Mouse (Mus musculus) hindbrain, embryonic 11.5 days (tissue): ENCODE results near the gene Pspc1. TPM values are rescaled to one million over a fixed set of nuclear protein-coding genes. Genes with fewer than 3 reads are reported as not detected.

Experiments used
- ATAC-seq: fragments of 200-750 bp; cut with Nextera tagmentation; 2 replicates; pipeline ENCODE4 v1.8.0; 2017; ENCODE audit warnings: mild to moderate bottlenecking, moderate TSS enrichment, moderate library complexity; ENCODE audit not compliant: low FRiP score
- DNase-seq: peaks from one replicate; pipeline ENCODE4 v3.0.0-alpha.2; 2015; ENCODE audit warnings: low spot score
- H3K27ac ChIP-seq: fragments of 300-500 bp; sonication (generic); 2 replicates; pipeline ENCODE4 v1.5.1; 2014; ENCODE audit warnings: mild to moderate bottlenecking, low read depth, low read length
- H3K27me3 ChIP-seq: fragments of 300-500 bp; sonication (generic); 2 replicates; pipeline ENCODE4 v1.6.1; 2014; ENCODE audit warnings: mild to moderate bottlenecking, low read length, moderate library complexity, mixed read lengths; ENCODE audit not compliant: control insufficient read depth, insufficient read depth
- H3K36me3 ChIP-seq: fragments of 300-500 bp; sonication (generic); 2 replicates; pipeline ENCODE4 v1.6.1; 2014; ENCODE audit warnings: mild to moderate bottlenecking, low read length, moderate library complexity, mixed read lengths; ENCODE audit not compliant: control insufficient read depth, insufficient read depth
- H3K4me1 ChIP-seq: fragments of 300-500 bp; sonication (generic); replicated peaks from 2 replicates; pipeline ENCODE4 v1.6.1; 2014; ENCODE audit warnings: low read length, mixed read lengths; ENCODE audit not compliant: control insufficient read depth, insufficient read depth
- H3K4me2 ChIP-seq: fragments of 300-500 bp; sonication (generic); replicated peaks from 2 replicates; pipeline ENCODE4 v1.6.1; 2014; ENCODE audit warnings: mild to moderate bottlenecking, low read depth, low read length
- H3K4me3 ChIP-seq: fragments of 300-500 bp; sonication (generic); 2 replicates; pipeline ENCODE4 v1.5.1; 2014; ENCODE audit warnings: low read depth, low read length
- H3K9ac ChIP-seq: fragments of 300-500 bp; sonication (generic); 2 replicates; pipeline ENCODE4 v1.6.1; 2014; ENCODE audit warnings: low read depth, low read length
- H3K9me3 ChIP-seq: fragments of 300-500 bp; sonication (generic); 2 replicates; pipeline ENCODE4 v1.6.1; 2016; ENCODE audit warnings: low read length; ENCODE audit not compliant: control insufficient read depth
- WGBS: fragments of 180-500 bp; shearing (Covaris S2); extraction: QIAGEN DNeasy Blood & Tissue Kit; methylation state at CpG from one replicate; pipeline ENCODE4 v1.1.7; 2014; 5-methylcytosine and 5-hydroxymethylcytosine counted together
- polyA plus RNA-seq: library from polyadenylated mRNA; unstranded; fragments of >200 nt; fragmentation: Nextera tagmentation; extraction: Ambion mirVana; gene quantifications from 2 replicates; pipeline ENCODE4 v1.2.1, GENCODE M21; 2014

Gene Pspc1
- polyA plus RNA-seq, 1 experiment from 2014 or later = 62.4 TPM

- no peak for ATAC-seq
- 90% methylated on average over 4 of the region's 4 CpGs for WGBS
- no peak for DNase-seq
- peaks cover 9% of the 10 kb centered on the region; the same call in 1 of the 2 replicates for H3K36me3 ChIP-seq
- no peaks in the 10 kb centered on the region for H3K9me3 ChIP-seq
- no peaks in the 10 kb centered on the region for H3K4me1 ChIP-seq
- no peak overlapping the region for H3K9ac ChIP-seq
- H3K27ac ChIP-seq = no peak overlapping the region
- H3K4me2 ChIP-seq = no peak overlapping the region
- no peak overlapping the region for H3K4me3 ChIP-seq
- H3K27me3 ChIP-seq = no peaks in the 10 kb centered on the region
These were observed 26.8 kb downstream of the Pspc1 start for GRCm38 (mm10) chr14:56751282-56751681.

- no peak for ATAC-seq
- H3K4me3 ChIP-seq = no peak overlapping the region
- no peaks in the 10 kb centered on the region for H3K27me3 ChIP-seq
- no peak overlapping the region for H3K27ac ChIP-seq
- H3K4me1 ChIP-seq = no peaks in the 10 kb centered on the region
- WGBS = 100% methylated on average over 1 of the region's 1 CpGs
- no peak overlapping the region for H3K4me2 ChIP-seq
- no peak overlapping the region for H3K9ac ChIP-seq
- no peaks in the 10 kb centered on the region for H3K36me3 ChIP-seq
- DNase-seq = no peak
- H3K9me3 ChIP-seq = no peaks in the 10 kb centered on the region
These were observed 37.9 kb downstream of the Pspc1 start for GRCm38 (mm10) chr14:56740175-56740574.

- Histone ChIP-seq H3K27ac (no peak overlapping the region), H3K4me2 (no peak overlapping the region), H3K4me3 (no peak overlapping the region), H3K9ac (no peak overlapping the region), H3K9me3 (no peaks in the 10 kb centered on the region), H3K27me3 (no peaks in the 10 kb centered on the region), H3K36me3 (no peaks in the 10 kb centered on the region), H3K4me1 (no peaks in the 10 kb centered on the region)
- ATAC-seq (no peak), DNase-seq (no peak)
- 85% methylated on average over 1 of the region's 1 CpGs for WGBS
These were observed 51.6 kb downstream of the Pspc1 start for GRCm38 (mm10) chr14:56726493-56726892.

- H3K4me1 ChIP-seq = no peaks in the 10 kb centered on the region
- no peak overlapping the region for H3K9ac ChIP-seq
- H3K4me2 ChIP-seq = no peak overlapping the region
- no peak overlapping the region for H3K4me3 ChIP-seq
- H3K9me3 ChIP-seq = no peaks in the 10 kb centered on the region
- ATAC-seq (no peak), DNase-seq (no peak)
- no peaks in the 10 kb centered on the region for H3K36me3 ChIP-seq
- no peak overlapping the region for H3K27ac ChIP-seq
- 92% methylated on average over 4 of the region's 4 CpGs for WGBS
- no peaks in the 10 kb centered on the region for H3K27me3 ChIP-seq
These were observed 72.4 kb downstream of the Pspc1 start for GRCm38 (mm10) chr14:56705687-56706086.

- no peaks in the 10 kb centered on the region for H3K27me3 ChIP-seq
- no peak overlapping the region for H3K4me2 ChIP-seq
- H3K36me3 ChIP-seq = peaks cover 7% of the 10 kb centered on the region; the same call in 1 of the 2 replicates
- H3K9ac ChIP-seq = no peak overlapping the region
- 94% methylated on average over 4 of the region's 4 CpGs for WGBS
- no peak overlapping the region for H3K27ac ChIP-seq
- H3K4me1 ChIP-seq = no peaks in the 10 kb centered on the region
- H3K9me3 ChIP-seq = no peaks in the 10 kb centered on the region
- DNase-seq (no peak), ATAC-seq (no peak)
- H3K4me3 ChIP-seq = no peak overlapping the region
These were observed 75.5 kb downstream of the Pspc1 start for GRCm38 (mm10) chr14:56702644-56703043.

- DNase-seq (no peak), ATAC-seq (no peak)
- H3K4me2 ChIP-seq = no peak overlapping the region
- H3K4me1 ChIP-seq = no peaks in the 10 kb centered on the region
- no peaks in the 10 kb centered on the region for H3K27me3 ChIP-seq
- H3K4me3 ChIP-seq = no peak overlapping the region
- H3K36me3 ChIP-seq = peaks cover 7% of the 10 kb centered on the region; the same call in 1 of the 2 replicates
- 94% methylated on average over 5 of the region's 5 CpGs for WGBS
- H3K9ac ChIP-seq = no peak overlapping the region
- no peak overlapping the region for H3K27ac ChIP-seq
- no peaks in the 10 kb centered on the region for H3K9me3 ChIP-seq
These were observed 80.3 kb downstream of the Pspc1 start for GRCm38 (mm10) chr14:56697836-56698235.

- H3K27me3 ChIP-seq = no peaks in the 10 kb centered on the region
- no peaks in the 10 kb centered on the region for H3K9me3 ChIP-seq
- 87% methylated on average over 3 of the region's 3 CpGs for WGBS
- no peak overlapping the region for H3K4me2 ChIP-seq
- no peaks in the 10 kb centered on the region for H3K4me1 ChIP-seq
- no peak for ATAC-seq
- H3K4me3 ChIP-seq = no peak overlapping the region
- no peak overlapping the region for H3K9ac ChIP-seq
- DNase-seq = no peak
- peaks cover 8% of the 10 kb centered on the region; the same call in 1 of the 2 replicates for H3K36me3 ChIP-seq
- H3K27ac ChIP-seq = no peak overlapping the region
These were observed 82.6 kb downstream of the Pspc1 start for GRCm38 (mm10) chr14:56695495-56695894.

GRCm38 (mm10) chr14:56689766-56690165 lies 88.3 kb downstream of the Pspc1 start:
- peaks cover 9% of the 10 kb centered on the region; the same call in 1 of the 2 replicates for H3K36me3 ChIP-seq
- no peak for DNase-seq
- ATAC-seq = no peak
- no peaks in the 10 kb centered on the region for H3K27me3 ChIP-seq
- no peaks in the 10 kb centered on the region for H3K9me3 ChIP-seq
- no peak overlapping the region for H3K4me3 ChIP-seq
- no peaks in the 10 kb centered on the region for H3K4me1 ChIP-seq
- 78% methylated on average over 1 of the region's 1 CpGs for WGBS
- H3K27ac ChIP-seq = no peak overlapping the region
- no peak overlapping the region for H3K4me2 ChIP-seq
- H3K9ac ChIP-seq = no peak overlapping the region

- Histone ChIP-seq H3K27ac (no peak overlapping the region), H3K4me1 (no peaks in the 10 kb centered on the region), H3K36me3 (peaks cover 9% of the 10 kb centered on the region; the same call in 1 of the 2 replicates), H3K4me2 (no peak overlapping the region), H3K4me3 (no peak overlapping the region), H3K27me3 (no peaks in the 10 kb centered on the region), H3K9me3 (no peaks in the 10 kb centered on the region), H3K9ac (no peak overlapping the region)
- no peak for DNase-seq
- 93% methylated on average over 1 of the region's 1 CpGs for WGBS
- no peak for ATAC-seq
These were observed 89.0 kb downstream of the Pspc1 start for GRCm38 (mm10) chr14:56689116-56689515.
